Mouse (Mus musculus) midbrain, embryonic 13.5 days (tissue): ENCODE measurements around the gene Mettl21a. TPM values are rescaled to one million over a fixed set of nuclear protein-coding genes. Genes with fewer than 3 reads are reported as not detected.
"Not testable (repeated sequence)": the region's sequence is repeated elsewhere in the genome, so short reads cannot be mapped to it uniquely, and the experiment has no call there.

ENCODE experiments used
- ATAC-seq: fragments of 200-750 bp; cut with Nextera tagmentation; 2 replicates; pipeline ENCODE4 v1.8.0; 2017; ENCODE audit warnings: mild to moderate bottlenecking, moderate TSS enrichment, moderate library complexity
- H3K27ac ChIP-seq: fragments of 300-500 bp; sonication (generic); 2 replicates; pipeline ENCODE4 v1.5.1; 2015; ENCODE audit warnings: inconsistent platforms, mild to moderate bottlenecking, moderate library complexity
- H3K27me3 ChIP-seq: fragments of 300-500 bp; sonication (generic); 2 replicates; pipeline ENCODE4 v1.6.1; 2015; ENCODE audit warnings: mild to moderate bottlenecking, inconsistent platforms
- H3K36me3 ChIP-seq: fragments of 300-500 bp; sonication (generic); 2 replicates; pipeline ENCODE4 v1.6.1; 2015; ENCODE audit warnings: mild to moderate bottlenecking, inconsistent platforms
- H3K4me1 ChIP-seq: fragments of 300-500 bp; sonication (generic); replicated peaks from 2 replicates; pipeline ENCODE4 v1.6.1; 2015; ENCODE audit warnings: inconsistent platforms
- H3K4me2 ChIP-seq: fragments of 300-500 bp; sonication (generic); replicated peaks from 2 replicates; pipeline ENCODE4 v1.6.1; 2015; ENCODE audit warnings: moderate library complexity, mild to moderate bottlenecking, inconsistent platforms
- H3K4me3 ChIP-seq: fragments of 300-500 bp; sonication (generic); replicated peaks from 2 replicates; pipeline ENCODE4 v1.5.1; 2015; ENCODE audit warnings: mild to moderate bottlenecking, inconsistent platforms
- H3K9ac ChIP-seq: fragments of 300-500 bp; sonication (generic); replicated peaks from 2 replicates; pipeline ENCODE4 v1.6.1; 2015; ENCODE audit warnings: mild to moderate bottlenecking, inconsistent platforms
- H3K9me3 ChIP-seq: fragments of 300-500 bp; sonication (generic); 2 replicates; pipeline ENCODE4 v1.6.1; 2016; ENCODE audit warnings: mild to moderate bottlenecking, inconsistent platforms
- WGBS: fragments of 180-500 bp; shearing (Covaris S2); methylation state at CpG from one replicate; pipeline ENCODE4 v1.1.7; 2015; 5-methylcytosine and 5-hydroxymethylcytosine counted together
- polyA plus RNA-seq: library from polyadenylated mRNA; unstranded; fragments of >200 nt; fragmentation: Nextera tagmentation; extraction: Ambion mirVana; gene quantifications from 2 replicates; pipeline ENCODE4 v1.2.1, GENCODE M21; 2015

Mettl21a gene
- polyA plus RNA-seq, 1 experiment from 2014 or later, result 21.1 TPM

DNA sequence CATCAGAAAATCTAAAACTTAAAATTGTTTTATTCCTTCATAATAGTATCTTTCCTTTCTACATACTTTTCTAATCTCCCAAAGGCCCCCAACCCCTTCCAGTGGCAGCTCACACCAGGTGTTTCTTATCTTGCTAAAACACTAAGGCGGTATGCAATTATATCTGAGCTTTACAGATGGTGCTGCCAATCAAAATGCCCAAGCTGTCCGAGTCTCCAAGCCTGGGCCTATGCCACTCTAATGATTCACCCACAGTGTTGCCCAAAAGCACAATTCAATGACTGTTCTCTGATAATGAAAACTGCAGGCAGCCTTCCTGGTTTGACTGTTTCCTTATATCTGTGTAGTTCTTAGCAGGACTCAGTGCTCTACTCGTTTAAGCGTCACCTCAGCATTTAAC is 7.9 kb downstream of the Mettl21a start:
- Histone ChIP-seq H3K4me1 (no peaks in the 10 kb centered on the region), H3K27me3 (no peaks in the 10 kb centered on the region), H3K4me2 (no peak overlapping the region), H3K27ac (no peak overlapping the region), H3K9ac (no peak overlapping the region), H3K36me3 (peaks cover 39% of the 10 kb centered on the region), H3K4me3 (no peak overlapping the region), H3K9me3 (no peaks in the 10 kb centered on the region)
- WGBS, result 85% methylated on average over 4 of the region's 4 CpGs
- ATAC-seq, result no peak

DNA sequence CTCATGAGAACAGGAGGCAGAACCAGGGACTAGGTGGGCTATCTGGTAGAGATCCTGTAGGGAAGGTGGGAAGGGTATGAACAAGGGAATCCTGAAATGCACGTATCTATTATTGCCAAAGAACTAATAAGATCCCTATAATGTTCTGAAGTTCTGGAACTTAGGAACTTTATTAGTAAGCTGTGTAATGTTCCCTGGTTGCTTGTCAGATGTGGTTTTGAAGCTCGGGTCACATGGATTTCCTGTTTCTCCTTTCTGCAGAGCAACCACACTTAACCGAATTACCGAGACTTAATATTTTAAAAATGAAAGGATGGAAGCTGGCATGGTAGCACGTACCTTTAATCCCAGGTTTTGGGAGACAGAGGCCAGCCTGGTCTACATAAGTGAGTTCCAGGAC is 13.7 kb downstream of the Mettl21a start:
- Histone ChIP-seq H3K27ac (no peak overlapping the region), H3K9me3 (no peaks in the 10 kb centered on the region), H3K4me3 (no peak overlapping the region), H3K27me3 (no peaks in the 10 kb centered on the region), H3K36me3 (peaks cover 25% of the 10 kb centered on the region), H3K4me1 (no peaks in the 10 kb centered on the region), H3K9ac (no peak overlapping the region), H3K4me2 (no peak overlapping the region)
- ATAC-seq, result no peak
- 94% methylated on average over 5 of the region's 5 CpGs for WGBS

DNA sequence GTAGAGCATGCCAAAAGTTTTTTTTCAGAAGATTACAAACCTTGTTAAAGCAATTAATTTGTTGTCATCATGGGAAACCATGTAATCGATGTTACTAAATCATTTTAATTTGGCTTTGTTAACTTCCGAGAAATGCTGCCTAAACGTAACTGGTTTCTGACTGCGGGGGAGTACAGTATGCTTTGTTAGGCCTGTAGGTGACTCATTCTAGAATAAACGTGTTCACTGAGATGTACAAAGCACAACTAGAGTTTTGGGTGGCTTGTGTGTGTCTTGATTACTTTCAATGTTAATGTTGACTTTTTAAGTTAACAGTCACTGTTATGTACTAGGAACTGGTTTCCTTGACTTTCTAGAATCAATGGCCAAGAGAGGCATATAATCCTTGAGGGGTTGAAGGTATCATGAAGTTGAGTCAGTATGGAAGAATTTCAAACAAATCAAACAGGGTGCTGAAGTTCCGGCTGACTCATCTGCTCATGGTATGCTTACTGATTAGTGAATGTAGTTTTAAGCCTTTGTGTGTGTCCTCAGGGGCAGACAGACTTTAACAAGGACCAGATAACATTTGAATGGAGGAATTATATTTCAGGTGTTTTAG is 15.7 kb downstream of the Mettl21a start:
- H3K9me3 ChIP-seq, result no peaks in the 10 kb centered on the region
- peaks cover 23% of the 10 kb centered on the region; the same call in 1 of the 2 replicates for H3K36me3 ChIP-seq
- no peak for ATAC-seq
- no peak overlapping the region for H3K4me2 ChIP-seq
- H3K4me3 ChIP-seq, result no peak overlapping the region
- no peaks in the 10 kb centered on the region for H3K4me1 ChIP-seq
- no peak overlapping the region for H3K9ac ChIP-seq
- no peak overlapping the region for H3K27ac ChIP-seq
- WGBS, result 93% methylated on average over 6 of the region's 6 CpGs
- H3K27me3 ChIP-seq, result no peaks in the 10 kb centered on the region

GRCm38 (mm10) chr1:64600413-64601077 is 16.5 kb downstream of the Mettl21a start:
- Histone ChIP-seq H3K9ac (no peak overlapping the region), H3K4me3 (no peak overlapping the region), H3K9me3 (no peaks in the 10 kb centered on the region), H3K4me1 (no peaks in the 10 kb centered on the region), H3K27me3 (no peaks in the 10 kb centered on the region), H3K4me2 (no peak overlapping the region), H3K27ac (no peak overlapping the region), H3K36me3 (peaks cover 23% of the 10 kb centered on the region; the same call in 1 of the 2 replicates)
- 90% methylated on average over 7 of the region's 7 CpGs for WGBS
- no peak for ATAC-seq

- Histone ChIP-seq H3K4me2 (no peak overlapping the region), H3K27me3 (no peaks in the 10 kb centered on the region), H3K4me3 (no peak overlapping the region), H3K27ac (no peak overlapping the region), H3K4me1 (no peaks in the 10 kb centered on the region), H3K36me3 (peaks cover 23% of the 10 kb centered on the region; the same call in 1 of the 2 replicates), H3K9me3 (no peaks in the 10 kb centered on the region), H3K9ac (no peak overlapping the region)
- 69% methylated on average over 5 of the region's 5 CpGs for WGBS
- ATAC-seq, result no peak
Measured at GRCm38 (mm10) chr1:64598926-64599325, 18.1 kb downstream of the Mettl21a start.

- Histone ChIP-seq H3K36me3 (peaks cover 53% of the 10 kb centered on the region), H3K9ac (no peak overlapping the region), H3K4me3 (no peak overlapping the region), H3K27ac (no peak overlapping the region), H3K4me1 (no peaks in the 10 kb centered on the region), H3K27me3 (no peaks in the 10 kb centered on the region), H3K4me2 (no peak overlapping the region), H3K9me3 (no peaks in the 10 kb centered on the region)
- no peak for ATAC-seq
- WGBS, result 86% methylated on average over 3 of the region's 3 CpGs
Measured at GRCm38 (mm10) chr1:64578801-64579200, 38.2 kb downstream of the Mettl21a start.

DNA sequence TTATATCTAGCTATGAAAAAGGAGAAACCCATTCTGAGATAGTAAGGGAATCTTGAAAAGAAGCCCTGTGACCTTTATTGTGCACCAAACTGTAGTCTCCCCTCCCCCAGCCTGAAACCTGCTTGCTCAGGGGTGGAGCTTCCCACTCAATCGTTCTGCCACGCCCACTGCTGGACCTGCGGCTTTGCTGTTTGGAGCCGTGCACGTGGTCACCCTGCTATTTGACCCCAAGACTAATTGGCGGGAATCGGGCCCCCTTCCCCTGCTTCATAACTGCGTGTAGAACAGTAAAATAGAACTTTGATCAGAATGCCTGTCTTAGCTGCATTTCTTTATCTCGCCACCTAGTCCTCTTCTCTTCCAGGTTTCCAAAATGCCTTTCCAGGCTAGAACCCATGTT is 39.1 kb downstream of the Mettl21a start:
- H3K36me3 ChIP-seq, result peaks cover 56% of the 10 kb centered on the region
- not testable (repeated sequence) for H3K9ac ChIP-seq, ATAC-seq, H3K9me3 ChIP-seq, H3K4me1 ChIP-seq, H3K27ac ChIP-seq, H3K27me3 ChIP-seq, H3K4me2 ChIP-seq, H3K4me3 ChIP-seq
- 60% methylated on average over 9 of the region's 9 CpGs for WGBS

GRCm38 (mm10) chr1:64576732-64577131 is 40.3 kb downstream of the Mettl21a start:
- no peaks in the 10 kb centered on the region for H3K4me1 ChIP-seq
- no peak overlapping the region for H3K27ac ChIP-seq
- no peak overlapping the region for H3K4me3 ChIP-seq
- no peaks in the 10 kb centered on the region for H3K9me3 ChIP-seq
- WGBS, result 65% methylated on average over 2 of the region's 2 CpGs
- peaks cover 52% of the 10 kb centered on the region for H3K36me3 ChIP-seq
- ATAC-seq, result no peak
- H3K4me2 ChIP-seq, result no peak overlapping the region
- no peaks in the 10 kb centered on the region for H3K27me3 ChIP-seq
- no peak overlapping the region for H3K9ac ChIP-seq

- no peaks in the 10 kb centered on the region for H3K27me3 ChIP-seq
- H3K4me2 ChIP-seq, result no peak overlapping the region
- WGBS, result 84% methylated on average over 7 of the region's 7 CpGs
- H3K4me1 ChIP-seq, result no peaks in the 10 kb centered on the region
- no peaks in the 10 kb centered on the region for H3K9me3 ChIP-seq
- no peak for ATAC-seq
- peaks cover 47% of the 10 kb centered on the region for H3K36me3 ChIP-seq
- no peak overlapping the region for H3K9ac ChIP-seq
- no peak overlapping the region for H3K4me3 ChIP-seq
- no peak overlapping the region for H3K27ac ChIP-seq
Measured at GRCm38 (mm10) chr1:64576022-64576421, 41.0 kb downstream of the Mettl21a start.

DNA sequence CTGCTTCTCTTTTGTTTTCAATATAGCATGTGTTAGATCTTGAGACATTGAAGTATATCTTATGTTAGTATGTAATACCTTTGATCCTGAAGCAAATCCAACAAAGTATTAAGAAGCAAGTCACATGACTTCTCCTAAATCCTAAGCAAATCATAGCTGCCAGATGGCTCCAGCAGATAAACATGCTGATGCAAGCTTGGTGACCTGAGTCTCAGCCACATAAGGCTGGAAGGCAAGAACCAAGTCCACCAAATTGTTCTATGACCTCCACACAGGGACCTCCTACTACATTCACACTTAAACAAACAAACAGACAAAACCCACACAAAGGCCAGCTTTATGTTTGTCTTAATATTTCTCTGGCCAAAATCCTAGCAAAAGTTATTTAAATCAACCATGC is 48.8 kb downstream of the Mettl21a start:
- no peak overlapping the region for H3K9ac ChIP-seq
- no peak overlapping the region for H3K4me3 ChIP-seq
- no peak overlapping the region for H3K4me2 ChIP-seq
- no peaks in the 10 kb centered on the region for H3K4me1 ChIP-seq
- no peaks in the 10 kb centered on the region for H3K9me3 ChIP-seq
- ATAC-seq, result no peak
- no peaks in the 10 kb centered on the region for H3K27me3 ChIP-seq
- no peak overlapping the region for H3K27ac ChIP-seq
- peaks cover 45% of the 10 kb centered on the region for H3K36me3 ChIP-seq

DNA sequence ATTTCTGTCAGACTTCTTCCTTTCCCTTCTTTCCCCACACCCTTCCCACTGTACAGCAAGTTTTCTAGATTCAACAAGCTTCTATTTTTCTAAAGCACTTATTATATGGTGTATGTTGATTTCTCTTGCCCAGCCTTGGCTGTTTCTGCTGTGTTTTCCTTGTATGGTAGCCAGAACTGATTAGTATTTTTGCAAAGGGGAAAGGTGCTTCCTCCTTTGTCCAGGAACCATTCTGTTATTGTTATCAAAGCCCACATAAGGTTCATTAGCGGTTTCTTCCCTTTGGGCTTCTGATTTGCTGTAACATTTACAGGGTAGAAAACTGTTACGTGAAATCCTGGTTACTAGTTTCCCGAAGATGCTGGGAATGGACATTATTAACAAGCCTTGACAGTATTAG is 56.9 kb downstream of the Mettl21a start:
- Histone ChIP-seq H3K4me3 (no peak overlapping the region), H3K36me3 (peaks cover 20% of the 10 kb centered on the region), H3K4me2 (no peak overlapping the region), H3K27me3 (no peaks in the 10 kb centered on the region), H3K27ac (no peak overlapping the region), H3K9me3 (no peaks in the 10 kb centered on the region), H3K4me1 (no peaks in the 10 kb centered on the region), H3K9ac (no peak overlapping the region)
- WGBS, result 98% methylated on average over 3 of the region's 3 CpGs
- no peak for ATAC-seq
